Mouse (Mus musculus): ENCODE results near the gene Mpg.
A peak's percentile ranks its signal among the peaks of the same experiment; 100 is the strongest.

Mpg gene

DNA sequence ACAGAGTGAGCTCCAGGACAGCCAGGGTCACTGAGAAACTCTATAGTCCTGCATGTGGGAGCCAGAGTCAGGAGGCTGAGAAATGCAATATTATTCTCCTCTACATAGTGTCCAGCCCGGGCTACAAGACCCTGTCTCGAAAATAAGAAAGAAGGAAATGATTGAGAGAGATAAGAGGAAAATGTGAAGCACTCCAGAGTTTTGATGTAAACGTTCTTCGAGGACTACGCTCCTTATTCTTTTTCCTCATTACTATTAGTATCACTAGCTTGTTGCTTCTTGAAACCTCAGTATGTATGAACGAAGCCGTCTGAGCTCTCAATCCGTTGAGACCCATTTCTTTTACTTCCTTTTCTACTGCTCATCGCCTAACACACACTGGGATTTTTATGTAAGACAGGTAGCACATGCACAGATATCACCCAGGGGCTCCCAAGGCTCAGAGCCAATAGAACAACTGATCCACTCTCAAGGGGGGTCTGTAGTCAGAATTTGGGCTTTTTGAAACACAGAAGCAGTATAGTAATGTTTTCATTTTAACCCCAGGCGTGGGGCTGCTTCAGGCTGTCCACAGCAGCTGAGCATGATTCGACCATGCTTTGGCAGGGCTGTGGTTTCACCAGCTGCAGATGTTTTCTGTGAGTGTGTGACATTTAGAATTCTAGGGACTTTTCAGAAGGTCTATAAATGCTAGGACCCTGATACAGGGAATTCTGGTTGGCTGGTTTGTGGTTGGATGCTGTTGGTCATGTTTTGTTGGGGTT lies 24.2 kb upstream of the Mpg start:
- DNase-seq (ENCODE audit: low spot score), result no peak

- DNase-seq (ENCODE audit: low spot score), result peak; percentile 92
These were observed 21.0 kb upstream of the Mpg start, which contains the start of gene Snrnp25 for GRCm38 (mm10) chr11:32205058-32205873. TSS of gene Snrnp25 (plus strand) at chr11:32205415.

GRCm38 (mm10) chr11:32210623-32211022 lies 15.7 kb upstream of the Mpg start:
- DNase-seq (ENCODE audit: low spot score), result no peak

GRCm38 (mm10) chr11:32215372-32216162 lies 10.7 kb upstream of the Mpg start:
- DNase-seq (ENCODE audit: low spot score), result no peak

- DNase-seq (ENCODE audit: low spot score), result peak; percentile 61
These were observed 9.5 kb upstream of the Mpg start for GRCm38 (mm10) chr11:32216851-32217250.

- DNase-seq (ENCODE audit: low spot score), result no peak
These were observed 7.7 kb upstream of the Mpg start for GRCm38 (mm10) chr11:32218501-32219050.

GRCm38 (mm10) chr11:32219287-32219686 lies 7.0 kb upstream of the Mpg start:
- DNase-seq (ENCODE audit: low spot score), result no peak

- DNase-seq (ENCODE audit: low spot score), result no peak
These were observed 5.6 kb upstream of the Mpg start for GRCm38 (mm10) chr11:32220607-32221224.

DNA sequence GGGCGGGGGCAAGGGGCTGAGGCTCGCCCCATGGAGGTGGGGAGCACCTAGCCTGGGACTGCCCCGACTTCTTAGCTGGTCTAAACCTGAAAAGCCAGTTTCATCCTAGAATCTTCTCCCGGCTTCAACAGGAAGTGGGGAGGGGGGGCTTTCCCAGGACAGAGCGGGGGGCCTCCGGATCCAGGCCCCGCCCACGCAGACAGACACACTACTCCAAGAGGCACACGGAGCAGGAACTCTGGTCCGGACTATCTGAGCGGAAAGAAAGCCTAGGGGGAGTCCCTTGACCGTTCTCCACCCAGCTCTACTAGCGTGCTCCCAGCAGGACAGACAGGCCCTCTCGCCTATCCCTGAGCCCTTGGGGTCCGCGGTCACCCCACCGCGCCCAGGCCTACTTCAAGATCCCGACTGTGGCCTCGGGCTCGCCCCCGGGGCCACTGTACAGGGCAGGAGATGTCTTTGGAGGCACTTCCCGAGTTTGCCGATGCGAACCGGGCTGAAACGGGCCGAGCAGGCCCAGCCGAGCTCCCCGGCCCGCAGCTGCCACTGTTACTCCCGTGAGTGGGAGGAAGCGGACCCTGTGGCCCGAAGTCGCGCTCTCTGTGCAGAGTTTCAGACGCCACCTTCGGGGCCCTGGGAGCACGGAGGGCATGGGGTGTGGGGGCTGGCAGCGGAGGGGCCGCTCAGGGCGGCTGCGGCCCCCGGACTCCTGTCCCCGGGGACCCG lies 4.9 kb upstream of the Mpg start:
- peak; percentile 65 for DNase-seq (ENCODE audit: low spot score)

DNA sequence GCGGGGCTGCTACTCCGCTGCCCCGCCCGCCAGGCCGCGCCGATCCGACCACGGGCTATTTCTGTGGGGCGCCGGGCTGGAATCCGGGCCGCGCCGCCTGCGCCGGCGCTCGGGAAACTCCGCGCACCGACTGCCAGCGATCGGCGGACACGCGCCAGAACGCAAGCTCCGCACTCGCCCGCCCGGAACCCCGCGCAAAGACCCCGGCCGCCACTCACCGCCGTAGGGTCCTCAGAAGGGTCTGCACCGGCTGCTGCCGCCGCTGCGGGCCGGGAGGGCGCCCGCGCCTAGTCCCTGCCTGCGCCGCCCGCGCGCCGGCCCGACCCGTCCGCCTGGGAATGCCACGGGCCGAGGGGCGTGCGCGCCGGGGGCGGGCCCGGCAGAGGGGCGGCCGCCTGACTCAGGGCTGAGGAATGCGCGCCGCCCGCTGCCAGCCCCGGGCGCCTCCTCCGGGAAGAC lies 4.3 kb upstream of the Mpg start, which contains the start of gene Rhbdf1:
TSS of gene Rhbdf1 (minus strand) at position 350 of the 459 bp plus-strand sequence.
- DNase-seq (ENCODE audit: low spot score), result peak; percentile 75

- peak; percentile 34 for DNase-seq (ENCODE audit: low spot score)
These were observed 3.6 kb upstream of the Mpg start for GRCm38 (mm10) chr11:32222570-32223194.

DNA sequence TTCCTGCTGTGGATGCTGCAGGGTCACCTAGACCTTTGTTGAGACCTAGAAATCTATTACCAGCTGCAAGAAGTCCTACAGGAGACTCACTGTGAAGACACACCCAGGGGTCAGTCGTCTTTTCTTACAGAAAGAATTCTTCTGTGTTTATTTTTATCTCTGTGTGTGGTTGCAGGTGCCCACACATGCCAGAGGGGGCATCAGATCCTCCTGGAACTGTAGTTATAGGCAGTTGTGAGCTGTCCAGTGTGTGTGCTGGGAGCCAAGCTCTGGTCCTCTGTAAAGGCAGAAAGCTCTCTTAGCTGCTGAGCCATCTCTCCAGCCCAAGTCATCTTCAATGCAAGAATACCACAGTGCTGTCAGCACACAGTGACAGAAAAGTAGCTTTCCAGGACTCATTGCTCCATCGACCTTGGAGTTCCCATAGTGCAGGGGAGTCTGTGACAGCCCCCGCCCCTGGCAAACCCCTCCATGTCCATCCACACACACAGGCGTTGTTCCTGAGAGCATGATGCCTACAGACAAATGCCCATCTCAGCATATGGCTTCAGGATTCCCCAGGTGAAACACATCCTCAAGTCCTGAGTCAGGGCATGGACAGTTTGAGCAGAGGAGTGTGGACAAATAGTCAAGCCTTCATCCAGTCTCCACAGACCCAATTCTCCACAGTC lies 2.9 kb upstream of the Mpg start:
- no peak for DNase-seq (ENCODE audit: low spot score)

- peak; percentile 71 for DNase-seq (ENCODE audit: low spot score)
These were observed 1.7 kb upstream of the Mpg start for GRCm38 (mm10) chr11:32224468-32225139.

DNA sequence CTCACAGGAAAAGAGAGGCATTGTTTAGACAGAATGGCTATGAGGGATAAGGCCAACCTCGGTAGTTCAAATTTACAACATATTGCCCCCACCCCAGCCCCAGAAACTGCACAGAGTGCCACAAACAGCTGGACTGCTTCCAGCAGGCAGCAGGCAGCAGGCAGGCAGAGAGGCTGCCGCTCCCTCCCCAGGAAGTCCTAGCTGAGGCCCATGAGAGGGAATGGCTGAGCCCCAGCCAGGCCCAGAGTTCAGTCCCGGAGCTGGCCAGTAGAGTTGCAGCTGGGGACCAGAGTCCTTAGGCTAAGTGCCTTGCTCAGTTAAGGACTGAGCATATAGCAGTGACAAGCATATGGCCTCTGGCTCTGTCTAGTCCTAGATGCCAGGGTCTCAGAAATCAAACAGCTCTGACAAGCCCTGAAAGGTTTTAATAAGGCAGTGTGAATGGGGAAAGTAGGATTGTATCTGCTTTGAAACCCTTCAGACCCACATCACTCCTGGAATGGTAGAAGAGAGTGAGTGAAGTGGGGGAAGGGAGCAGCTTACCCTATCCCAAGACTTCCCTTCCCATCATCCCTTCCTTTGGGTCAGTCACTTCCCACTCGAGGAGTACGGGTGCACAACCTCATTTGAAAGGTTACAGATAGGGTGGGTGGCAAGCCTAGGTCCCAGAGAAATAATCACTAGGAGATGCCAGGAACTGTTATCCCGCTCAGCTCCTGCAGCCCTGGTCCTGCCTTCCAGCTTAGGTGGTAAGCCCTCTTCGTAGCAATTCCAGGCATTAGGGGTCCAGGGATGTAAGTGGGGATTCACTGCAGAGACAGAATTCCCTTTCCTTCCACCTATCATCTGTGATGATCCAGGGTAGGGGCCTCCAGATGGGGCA lies 842 bp upstream of the Mpg start:
- peak; percentile 35 for DNase-seq (ENCODE audit: low spot score)

DNA sequence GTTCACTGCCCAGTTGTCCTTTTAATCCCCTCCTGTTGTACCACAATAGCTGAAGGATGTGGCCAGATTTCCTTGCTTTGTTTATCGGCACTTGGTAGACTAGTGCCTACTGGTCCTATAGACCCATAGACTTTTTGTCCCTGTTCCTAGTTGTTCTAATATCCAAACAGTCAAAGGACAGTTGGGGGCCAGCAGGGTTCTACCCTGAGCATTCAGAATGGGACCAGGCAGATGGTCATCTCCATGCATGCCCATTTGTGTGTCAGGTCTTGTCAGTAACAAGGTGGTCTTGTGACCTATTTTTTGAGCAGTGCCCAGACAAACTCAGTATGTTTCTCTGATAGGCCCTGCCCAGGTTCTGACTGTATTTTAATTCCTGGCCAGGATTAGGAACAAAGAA lies 736 bp downstream of the Mpg start:
- DNase-seq (ENCODE audit: low spot score), result no peak

DNA sequence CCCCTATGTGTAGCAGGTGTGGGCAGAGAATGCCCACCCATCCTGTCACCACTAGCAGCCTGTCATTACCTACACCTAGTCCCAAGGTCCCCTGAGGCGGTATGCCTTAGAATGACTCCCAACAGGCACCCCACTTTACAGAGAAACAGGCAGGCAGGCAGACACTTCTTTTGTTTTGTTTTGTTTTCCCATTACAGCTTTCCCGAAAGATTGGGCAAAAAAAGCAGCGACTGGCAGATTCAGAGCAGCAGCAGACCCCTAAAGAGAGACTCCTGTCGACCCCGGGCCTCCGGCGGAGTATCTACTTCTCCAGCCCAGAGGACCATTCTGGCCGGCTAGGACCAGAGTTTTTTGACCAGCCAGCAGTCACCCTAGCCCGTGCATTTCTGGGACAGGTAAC lies 1.2 kb downstream of the Mpg start:
- DNase-seq (ENCODE audit: low spot score), result no peak

- DNase-seq (ENCODE audit: low spot score), result no peak
These were observed 2.1 kb downstream of the Mpg start for GRCm38 (mm10) chr11:32228292-32228845.

- no peak for DNase-seq (ENCODE audit: low spot score)
These were observed 3.9 kb downstream of the Mpg start for GRCm38 (mm10) chr11:32230220-32230619.
